Mouse (Mus musculus): ENCODE results near the gene Galm. TPM values are rescaled to one million over a fixed set of nuclear protein-coding genes. Genes with fewer than 3 reads are reported as not detected.

The Galm gene
- polyA plus RNA-seq, 1 experiment: 5.2 TPM

GRCm38 (mm10) chr17:80131838-80132237 is 4.6 kb downstream of the Galm start:
- Histone ChIP-seq H3K27ac (ENCODE audit: control insufficient read depth, insufficient read depth, low read depth, low read length, poor library complexity) (no peak overlapping the region), H3K4me3 (replicated peaks; ENCODE audit: control insufficient read depth, low read depth, low read length) (no peak overlapping the region), H3K4me1 (ENCODE audit: control insufficient read depth, insufficient read depth, low read length) (peaks cover 1% of the 10 kb centered on the region; the same call in 1 of the 2 replicates)
- WGBS: 89% methylated on average over 7 of the region's 7 CpGs
- TF ChIP-seq POLR2A (IDR thresholded peaks at IDR 0.05; ENCODE audit: borderline replicate concordance, control insufficient read depth, low read depth, low read length) (no peak), CTCF (IDR thresholded peaks at IDR 0.05; ENCODE audit: control insufficient read depth, insufficient read depth, low read length) (no peak)

- Histone ChIP-seq H3K4me1 (ENCODE audit: control insufficient read depth, insufficient read depth, low read length) (peaks cover 1% of the 10 kb centered on the region; the same call in 1 of the 2 replicates), H3K4me3 (replicated peaks; ENCODE audit: control insufficient read depth, low read depth, low read length) (no peak overlapping the region), H3K27ac (ENCODE audit: control insufficient read depth, insufficient read depth, low read depth, low read length, poor library complexity) (no peak overlapping the region)
- TF ChIP-seq CTCF (IDR thresholded peaks at IDR 0.05; ENCODE audit: control insufficient read depth, insufficient read depth, low read length) (no peak), POLR2A (IDR thresholded peaks at IDR 0.05; ENCODE audit: borderline replicate concordance, control insufficient read depth, low read depth, low read length) (no peak)
- 29% methylated on average over 4 of the region's 4 CpGs for WGBS
Measured at GRCm38 (mm10) chr17:80132502-80132901, 5.2 kb downstream of the Galm start.

- TF ChIP-seq POLR2A (IDR thresholded peaks at IDR 0.05; ENCODE audit: borderline replicate concordance, control insufficient read depth, low read depth, low read length) (no peak), CTCF (IDR thresholded peaks at IDR 0.05; ENCODE audit: control insufficient read depth, insufficient read depth, low read length) (no peak)
- peaks cover 8% of the 10 kb centered on the region for H3K4me1 ChIP-seq (ENCODE audit: control insufficient read depth, insufficient read depth, low read length)
- H3K27ac ChIP-seq (ENCODE audit: control insufficient read depth, insufficient read depth, low read depth, low read length, poor library complexity): peak overlapping the region; percentile 81
- peak overlapping the region; percentile 54 for H3K4me3 ChIP-seq (replicated peaks; ENCODE audit: control insufficient read depth, low read depth, low read length)
- WGBS: 24% methylated on average over 17 of the region's 17 CpGs
Measured at GRCm38 (mm10) chr17:80138434-80139162, 11.3 kb downstream of the Galm start.

GRCm38 (mm10) chr17:80139753-80140444 is 12.6 kb downstream of the Galm start:
- WGBS: under 1% methylated on average over 9 of the region's 9 CpGs
- TF ChIP-seq POLR2A (IDR thresholded peaks at IDR 0.05; ENCODE audit: borderline replicate concordance, control insufficient read depth, low read depth, low read length): no peak
- TF ChIP-seq CTCF (IDR thresholded peaks at IDR 0.05; ENCODE audit: control insufficient read depth, insufficient read depth, low read length): no peak
- H3K4me3 ChIP-seq (replicated peaks; ENCODE audit: control insufficient read depth, low read depth, low read length): no peak overlapping the region
- peak overlapping the region; percentile 56 for H3K27ac ChIP-seq (ENCODE audit: control insufficient read depth, insufficient read depth, low read depth, low read length, poor library complexity)
- H3K4me1 ChIP-seq (ENCODE audit: control insufficient read depth, insufficient read depth, low read length): peaks cover 8% of the 10 kb centered on the region

- TF ChIP-seq CTCF (IDR thresholded peaks at IDR 0.05; ENCODE audit: control insufficient read depth, insufficient read depth, low read length) (no peak), POLR2A (IDR thresholded peaks at IDR 0.05; ENCODE audit: borderline replicate concordance, control insufficient read depth, low read depth, low read length) (no peak)
- WGBS: 74% methylated on average over 6 of the region's 6 CpGs
- peaks cover 7% of the 10 kb centered on the region for H3K4me1 ChIP-seq (ENCODE audit: control insufficient read depth, insufficient read depth, low read length)
- no peak overlapping the region for H3K27ac ChIP-seq (ENCODE audit: control insufficient read depth, insufficient read depth, low read depth, low read length, poor library complexity)
- H3K4me3 ChIP-seq (replicated peaks; ENCODE audit: control insufficient read depth, low read depth, low read length): no peak overlapping the region
Measured at GRCm38 (mm10) chr17:80143478-80144232, 16.4 kb downstream of the Galm start.

GRCm38 (mm10) chr17:80145210-80145609 is 17.9 kb downstream of the Galm start:
- peaks cover 3% of the 10 kb centered on the region for H3K4me1 ChIP-seq (ENCODE audit: control insufficient read depth, insufficient read depth, low read length)
- TF ChIP-seq CTCF (IDR thresholded peaks at IDR 0.05; ENCODE audit: control insufficient read depth, insufficient read depth, low read length) (no peak), POLR2A (IDR thresholded peaks at IDR 0.05; ENCODE audit: borderline replicate concordance, control insufficient read depth, low read depth, low read length) (no peak)
- H3K4me3 ChIP-seq (replicated peaks; ENCODE audit: control insufficient read depth, low read depth, low read length): no peak overlapping the region
- H3K27ac ChIP-seq (ENCODE audit: control insufficient read depth, insufficient read depth, low read depth, low read length, poor library complexity): no peak overlapping the region
- 72% methylated on average over 7 of the region's 7 CpGs for WGBS

- TF ChIP-seq POLR2A (IDR thresholded peaks at IDR 0.05; ENCODE audit: borderline replicate concordance, control insufficient read depth, low read depth, low read length) (no peak), CTCF (IDR thresholded peaks at IDR 0.05; ENCODE audit: control insufficient read depth, insufficient read depth, low read length) (no peak)
- Histone ChIP-seq H3K4me3 (replicated peaks; ENCODE audit: control insufficient read depth, low read depth, low read length) (no peak overlapping the region), H3K4me1 (ENCODE audit: control insufficient read depth, insufficient read depth, low read length) (no peaks in the 10 kb centered on the region; the same call in 1 of the 2 replicates), H3K27ac (ENCODE audit: control insufficient read depth, insufficient read depth, low read depth, low read length, poor library complexity) (no peak overlapping the region)
- 22% methylated on average over 3 of the region's 3 CpGs for WGBS
Measured at GRCm38 (mm10) chr17:80145771-80146170, 18.5 kb downstream of the Galm start.

Data from bone marrow, adult 2 months (tissue).